Mouse (Mus musculus): ENCODE data around the gene Ctnna2.

- TF ChIP-seq CTCF (IDR thresholded peaks at IDR 0.05; ENCODE audit: low read depth) (no peak), EP300 (IDR thresholded peaks at IDR 0.05; ENCODE audit: low read depth) (no peak)
These were observed 968.5 kb downstream of the Ctnna2 start for GRCm38 (mm10) chr6:77011001-77011400.

Data from liver, postnatal 0 days (tissue).